Mouse (Mus musculus) myocyte (in vitro differentiated cells): ENCODE data around the gene Tgm2.

Source experiments
- E2F4 ChIP-seq: IDR thresholded peaks from one replicate; pipeline ENCODE4 v1.6.1; 2011; ENCODE audit warnings: mild to moderate bottlenecking, control low read depth, moderate library complexity; ENCODE audit not compliant: insufficient read depth
- MAX ChIP-seq: IDR thresholded peaks from one replicate; pipeline ENCODE4 v1.6.1; 2011; ENCODE audit warnings: low read depth, mild to moderate bottlenecking, control low read depth
- MYOD1 ChIP-seq, 3 experiments: IDR thresholded peaks; one replicate each; pipeline ENCODE4 v1.6.1; 2011; ENCODE audit warnings: control low read depth in 2 of 3, low read depth in 2 of 3, mild to moderate bottlenecking in 2 of 3, moderate library complexity in 1 of 3; ENCODE audit not compliant: insufficient read length in 2 of 3, control insufficient read depth in 1 of 3
- POLR2A ChIP-seq: IDR thresholded peaks from one replicate; pipeline ENCODE4 v1.6.1; 2011; ENCODE audit warnings: low read depth, mild to moderate bottlenecking, control low read depth, moderate library complexity; ENCODE audit not compliant: insufficient read length

DNA sequence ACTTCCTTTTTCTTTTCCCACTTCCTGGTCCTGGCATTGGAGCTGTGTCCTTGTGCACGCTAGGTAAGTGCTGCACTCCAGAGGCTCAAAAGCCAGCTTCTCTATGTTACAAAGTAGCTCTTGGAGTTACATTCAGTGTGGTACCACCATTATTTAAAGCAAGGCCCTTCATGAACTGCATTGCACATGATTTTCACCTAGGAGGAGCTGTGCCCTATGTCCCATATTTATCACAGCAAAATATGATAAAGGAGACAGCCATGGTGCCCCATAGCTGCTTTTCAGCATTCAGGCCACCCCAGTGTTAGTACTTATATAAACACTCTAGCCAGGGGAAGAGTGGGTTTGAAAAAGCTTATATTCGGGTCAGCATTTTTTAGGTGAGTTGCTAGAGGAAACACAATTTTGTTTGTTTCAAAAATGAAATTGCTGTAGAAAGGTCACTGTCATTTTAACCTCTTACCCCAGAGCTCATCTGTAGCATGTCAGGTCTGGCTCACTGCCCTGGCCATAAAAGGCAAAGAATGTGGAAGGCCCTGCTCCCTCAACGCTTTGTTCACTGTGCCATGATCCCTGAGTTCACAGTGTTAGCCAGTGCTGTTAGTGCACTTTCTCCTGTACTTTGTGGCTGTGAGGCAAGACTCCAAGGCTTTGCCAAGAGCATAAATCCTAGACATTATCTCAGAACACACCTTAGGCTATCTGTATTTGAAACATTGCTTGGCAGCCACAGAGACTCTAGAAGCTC is 75.2 kb downstream of the Tgm2 start:
- TF ChIP-seq MYOD1 (IDR thresholded peaks at IDR 0.05; ENCODE audit: control insufficient read depth in 1 of 3, insufficient read length in 2 of 3, low read depth in 2 of 3) (no peak), POLR2A (no peak), E2F4 (no peak), MAX (no peak)
